Mouse (Mus musculus) urinary bladder, postnatal 4 days (tissue): ENCODE data around the gene Col23a1.

Source experiments
- DNase-seq, 2 experiments: peaks; one replicate each; pipeline ENCODE4 v3.0.0; 2021 to 2022; ENCODE audit warnings: low spot score in 2 of 2

Col23a1 gene

GRCm38 (mm10) chr11:51482251-51482650 is 192.5 kb downstream of the Col23a1 start:
- DNase-seq: no peak

GRCm38 (mm10) chr11:51485051-51485521 is 195.4 kb downstream of the Col23a1 start:
- DNase-seq: no peak

- DNase-seq: no peak
Observed at GRCm38 (mm10) chr11:51485775-51486464, 196.2 kb downstream of the Col23a1 start.

- no peak for DNase-seq
Observed at GRCm38 (mm10) chr11:51488813-51489212, 199.1 kb downstream of the Col23a1 start.

GRCm38 (mm10) chr11:51493421-51493820 is 203.7 kb downstream of the Col23a1 start:
- no peak for DNase-seq

- no peak for DNase-seq
Observed at GRCm38 (mm10) chr11:51494178-51494577, 204.5 kb downstream of the Col23a1 start.

- DNase-seq: no peak
Observed at GRCm38 (mm10) chr11:51499776-51500175, 210.1 kb downstream of the Col23a1 start.

- DNase-seq: no peak
Observed at GRCm38 (mm10) chr11:51502431-51502851, 212.7 kb downstream of the Col23a1 start.

GRCm38 (mm10) chr11:51504946-51505345 is 215.2 kb downstream of the Col23a1 start:
- DNase-seq: no peak

GRCm38 (mm10) chr11:51508053-51508452 is 218.3 kb downstream of the Col23a1 start:
- peak in 1 of 2 experiments; percentile 47 for DNase-seq

GRCm38 (mm10) chr11:51509211-51509610 is 219.5 kb downstream of the Col23a1 start:
- DNase-seq: no peak

- DNase-seq: no peak
Observed at GRCm38 (mm10) chr11:51513019-51513418, 223.3 kb downstream of the Col23a1 start.

- DNase-seq: no peak
Observed at GRCm38 (mm10) chr11:51515346-51515745, 225.6 kb downstream of the Col23a1 start.

GRCm38 (mm10) chr11:51518100-51518499 is 228.4 kb downstream of the Col23a1 start:
- DNase-seq: no peak

GRCm38 (mm10) chr11:51518585-51518984 is 228.9 kb downstream of the Col23a1 start:
- no peak for DNase-seq

GRCm38 (mm10) chr11:51521440-51521839 is 231.7 kb downstream of the Col23a1 start:
- no peak for DNase-seq

GRCm38 (mm10) chr11:51523215-51523614 is 233.5 kb downstream of the Col23a1 start:
- DNase-seq: no peak

GRCm38 (mm10) chr11:51523625-51524024 is 233.9 kb downstream of the Col23a1 start:
- no peak for DNase-seq

GRCm38 (mm10) chr11:51526631-51527161 is 237.0 kb downstream of the Col23a1 start:
- no peak for DNase-seq

- no peak for DNase-seq
Observed at GRCm38 (mm10) chr11:51533128-51533533, 243.4 kb downstream of the Col23a1 start.

- DNase-seq: no peak
Observed at GRCm38 (mm10) chr11:51534314-51534713, 244.6 kb downstream of the Col23a1 start.

- DNase-seq: no peak
Observed at GRCm38 (mm10) chr11:51538388-51538787, 248.7 kb downstream of the Col23a1 start.
